Mouse (Mus musculus) olfactory bulb, adult 2 months (tissue): Measurements from ENCODE around the gene Tmed9. TPM values are rescaled to one million over a fixed set of nuclear protein-coding genes. Genes with fewer than 3 reads are reported as not detected.
A peak's percentile ranks its signal among the peaks of the same experiment; 100 is the strongest.
"Not testable (repeated sequence)": the region's sequence is repeated elsewhere in the genome, so short reads cannot be mapped to it uniquely, and the experiment has no call there.

Experiments used
- H3K27ac ChIP-seq: fragments of 200-500 bp; 2 replicates; pipeline ENCODE4 v1.5.1; 2012; ENCODE audit warnings: low read depth, low read length; ENCODE audit not compliant: insufficient read depth
- H3K4me1 ChIP-seq: fragments of 200-500 bp; 2 replicates; pipeline ENCODE4 v1.6.1; 2012; ENCODE audit warnings: low read length; ENCODE audit not compliant: control insufficient read depth, insufficient read depth
- H3K4me3 ChIP-seq: fragments of 200-500 bp; 2 replicates; pipeline ENCODE4 v1.5.1; 2012; ENCODE audit warnings: mild to moderate bottlenecking, low read depth, low read length, moderate library complexity; ENCODE audit not compliant: insufficient read depth
- CTCF ChIP-seq: fragments of 200-500 bp; IDR thresholded peaks from 2 replicates; pipeline ENCODE4 v1.5.1; 2012; ENCODE audit warnings: low read depth, mild to moderate bottlenecking, low read length, moderate library complexity; ENCODE audit not compliant: insufficient read depth
- POLR2A ChIP-seq: fragments of 200-500 bp; IDR thresholded peaks from 2 replicates; pipeline ENCODE4 v1.6.1; 2012; ENCODE audit warnings: mild to moderate bottlenecking, low read depth, low read length, moderate library complexity; ENCODE audit not compliant: insufficient read depth
- WGBS: fragments of 180-500 bp; shearing (Covaris S2); methylation state at CpG from one replicate; pipeline ENCODE4 v1.1.7; 2018; 5-methylcytosine and 5-hydroxymethylcytosine counted together
- polyA plus RNA-seq: library from polyadenylated mRNA; stranded (reverse); fragments of >200 nt; gene quantifications from 2 replicates; pipeline ENCODE4 v1.2.4, GENCODE M21; 2012; ENCODE audit warnings: low replicate concordance; ENCODE audit not compliant: missing spikeins, insufficient read depth, insufficient read length

Tmed9 gene
- polyA plus RNA-seq, 1 experiment: not detected

- Histone ChIP-seq H3K27ac (no peak overlapping the region), H3K4me3 (no peak overlapping the region), H3K4me1 (peaks cover 4% of the 10 kb centered on the region; the same call in 1 of the 2 replicates)
- WGBS: 93% methylated on average over 4 of the region's 4 CpGs
- TF ChIP-seq CTCF: no peak
- TF ChIP-seq POLR2A: no peak
These were observed 45.8 kb downstream of the Tmed9 start for GRCm38 (mm10) chr13:55619328-55619727.

- Histone ChIP-seq H3K4me1 (peaks cover 9% of the 10 kb centered on the region), H3K4me3 (no peak overlapping the region), H3K27ac (no peak overlapping the region)
- TF ChIP-seq POLR2A (no peak), CTCF (no peak)
- 76% methylated on average over 2 of the region's 2 CpGs for WGBS
These were observed 46.7 kb downstream of the Tmed9 start for GRCm38 (mm10) chr13:55620275-55620674.

DNA sequence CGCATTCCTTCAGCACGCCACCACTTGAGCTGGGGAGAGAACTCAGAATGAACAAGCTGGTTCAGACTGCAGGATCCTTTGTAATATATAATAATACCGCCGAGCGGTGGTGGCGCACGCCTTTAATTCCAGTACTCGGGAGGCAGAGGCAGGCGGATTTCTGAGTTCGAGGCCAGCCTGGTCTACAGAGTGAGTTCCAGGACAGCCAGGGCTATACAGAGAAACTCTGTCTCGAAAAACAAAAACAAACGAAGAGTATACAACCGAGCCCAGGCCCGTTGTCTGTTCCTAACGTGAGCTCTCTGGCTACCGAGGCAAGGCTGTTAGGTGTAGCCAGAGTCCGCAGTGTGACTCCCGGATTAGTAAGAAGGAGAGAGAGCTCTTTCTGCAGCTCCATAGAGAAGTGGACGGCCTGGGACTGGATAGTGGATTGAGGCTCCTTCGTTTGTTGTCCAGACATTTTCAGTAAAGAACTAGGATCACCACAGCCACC is 48.7 kb downstream of the Tmed9 start:
- 20% methylated on average over 20 of the region's 20 CpGs for WGBS
- Histone ChIP-seq H3K4me1 (peaks cover 10% of the 10 kb centered on the region), H3K4me3 (peak overlapping the region; percentile 82)
- H3K27ac ChIP-seq: not testable (repeated sequence)

DNA sequence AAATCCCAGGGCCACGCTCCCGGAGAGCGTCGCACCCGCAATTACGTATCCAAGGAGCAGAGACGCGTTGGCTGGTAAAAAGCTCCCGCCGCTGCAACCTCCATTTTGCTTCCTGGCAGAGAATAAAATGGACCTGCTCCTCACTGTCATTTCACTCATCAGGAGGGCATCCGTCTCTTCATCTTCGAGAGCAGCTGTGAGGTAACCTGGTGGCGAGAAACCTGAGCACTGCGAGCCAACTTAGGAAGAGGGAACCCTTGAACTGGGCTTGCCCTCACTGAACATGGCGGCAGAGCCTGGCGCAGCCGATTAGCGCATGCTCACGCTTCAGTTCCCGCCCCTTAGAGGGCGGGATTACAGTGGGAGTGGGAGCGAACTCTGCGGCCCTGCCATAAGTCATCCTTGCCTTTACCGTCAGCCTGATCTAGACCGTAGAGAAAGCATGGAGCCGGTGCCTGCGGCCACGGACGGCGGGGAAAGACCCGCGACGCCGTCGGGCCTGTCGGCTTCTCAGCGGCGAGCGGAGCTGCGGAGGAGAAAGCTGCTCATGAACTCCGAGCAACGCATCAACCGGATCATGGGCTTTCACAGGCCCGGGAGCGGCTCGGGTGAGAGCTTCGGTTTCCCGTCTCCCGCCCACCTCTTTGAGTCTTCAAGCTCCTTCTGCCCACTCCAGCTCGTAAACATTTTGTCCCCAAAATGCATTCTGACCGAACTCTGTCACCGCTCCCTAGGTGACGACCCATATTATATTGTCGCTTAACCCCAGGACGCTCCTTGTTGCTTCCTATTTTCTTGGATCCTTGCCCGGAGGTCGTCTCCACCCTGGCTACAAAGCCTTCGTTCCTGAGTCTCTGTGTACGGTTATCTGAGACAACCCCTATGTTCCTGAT is 49.4 kb downstream of the Tmed9 start, which contains the start of gene Caml:
Gene Caml, plus strand, starts transcription at position 357 of the 893 bp plus-strand sequence.
- Histone ChIP-seq H3K4me1 (peaks cover 10% of the 10 kb centered on the region), H3K4me3 (peak within 1 kb of the TSS; percentile 82), H3K27ac (peak within 1 kb of the TSS; percentile 93)
- under 1% methylated on average over 59 of the region's 59 CpGs for WGBS
- TF ChIP-seq CTCF (no peak), POLR2A (peak; percentile 74)

DNA sequence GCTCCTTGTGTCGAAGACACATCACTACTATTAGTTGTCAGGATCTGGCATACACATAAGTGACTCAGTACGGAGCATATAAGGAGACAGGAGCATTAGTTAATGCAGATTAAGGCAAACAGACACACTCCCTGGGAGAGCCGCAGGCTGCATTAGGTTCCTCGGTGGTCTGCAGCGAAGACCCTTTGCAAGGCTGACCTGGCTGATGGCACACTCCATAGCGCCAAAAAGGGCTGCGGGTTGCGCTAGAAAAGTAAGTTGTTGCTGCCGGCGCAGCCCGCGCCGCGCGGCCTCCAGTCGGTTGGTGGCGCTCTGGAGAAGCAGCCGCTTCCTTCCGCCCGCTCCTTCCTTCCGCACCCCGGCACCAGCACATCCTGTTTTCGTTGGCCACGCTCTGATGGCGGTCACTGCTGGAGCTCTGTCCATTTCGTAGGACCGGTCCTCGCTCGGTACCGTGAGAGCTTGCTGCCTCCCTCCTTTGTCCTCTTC is 61.2 kb downstream of the Tmed9 start, which contains the start of gene Ddx46:
Gene Ddx46, plus strand, starts transcription at position 389 of the 489 bp plus-strand sequence.
- WGBS: 4% methylated on average over 30 of the region's 30 CpGs
- H3K27ac ChIP-seq: no peak within 1 kb of the TSS
- H3K4me1 ChIP-seq: peaks cover 5% of the 10 kb centered on the region
- H3K4me3 ChIP-seq: peak within 1 kb of the TSS; percentile 98
- peak; percentile 90 for TF ChIP-seq POLR2A
- TF ChIP-seq CTCF: peak; percentile 81

- TF ChIP-seq CTCF (no peak), POLR2A (no peak)
- H3K4me1 ChIP-seq: peaks cover 5% of the 10 kb centered on the region
- H3K4me3 ChIP-seq: peak overlapping the region; percentile 98
- WGBS: under 1% methylated on average over 40 of the region's 40 CpGs
- no peak overlapping the region for H3K27ac ChIP-seq
These were observed 61.6 kb downstream of the Tmed9 start for GRCm38 (mm10) chr13:55635146-55635571.

GRCm38 (mm10) chr13:55636185-55636983 is 62.9 kb downstream of the Tmed9 start:
- Histone ChIP-seq H3K27ac (no peak overlapping the region), H3K4me1 (peaks cover 5% of the 10 kb centered on the region), H3K4me3 (no peak overlapping the region)
- 86% methylated on average over 14 of the region's 14 CpGs for WGBS
- TF ChIP-seq POLR2A (no peak), CTCF (no peak)

GRCm38 (mm10) chr13:55640480-55640879 is 66.9 kb downstream of the Tmed9 start:
- WGBS: 38% methylated on average over 8 of the region's 8 CpGs
- peak; percentile 36; the same call in 1 of the 2 replicates for TF ChIP-seq CTCF
- H3K4me3 ChIP-seq, H3K4me1 ChIP-seq, H3K27ac ChIP-seq: not testable (repeated sequence)
